Mouse (Mus musculus): ENCODE measurements around the gene Camk1. TPM values are rescaled to one million over a fixed set of nuclear protein-coding genes. Genes with fewer than 3 reads are reported as not detected.

Camk1 gene
- polyA plus RNA-seq, 1 experiment: 123 TPM

DNA sequence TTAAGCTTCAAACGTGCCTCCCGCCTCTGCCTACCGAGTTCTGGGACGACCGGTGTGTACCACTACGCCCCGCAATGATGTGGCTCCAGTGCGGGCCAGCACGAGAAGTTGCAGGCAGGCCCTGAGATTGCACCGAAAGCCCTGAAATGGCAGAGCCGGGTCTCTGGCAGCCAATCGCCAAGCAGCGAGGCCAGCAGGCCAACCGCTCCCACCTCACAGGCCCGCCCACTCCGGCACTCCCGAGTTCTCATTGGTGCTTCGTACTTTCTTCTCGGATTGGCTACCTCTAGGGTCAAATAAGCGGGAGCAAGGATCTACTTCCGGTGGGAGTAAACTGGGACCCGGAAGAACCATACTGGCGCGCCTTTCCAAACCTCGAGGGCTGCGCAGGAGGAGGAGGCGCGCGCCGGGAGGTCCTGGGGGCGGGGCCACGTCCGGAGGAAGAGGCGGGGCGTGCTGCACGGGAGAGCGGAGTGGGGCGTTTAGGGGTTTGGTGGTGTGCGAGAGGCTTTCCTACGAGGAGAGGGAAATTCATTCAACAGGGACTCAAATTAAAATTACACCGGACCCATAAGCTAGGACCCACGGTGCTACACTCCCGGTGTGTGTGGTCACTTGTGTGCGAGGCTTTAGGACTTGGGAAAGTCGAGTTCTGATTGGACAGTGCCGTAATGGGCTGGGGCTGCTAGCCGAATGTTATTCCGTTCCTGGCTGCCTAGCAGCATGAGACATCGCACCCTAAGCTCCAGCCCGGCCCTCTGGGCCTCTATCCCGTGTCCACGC is 17.1 kb downstream of the Camk1 start, which contains the start of gene Ogg1:
TSS of gene Ogg1 (plus strand) at position 440 of the 783 bp plus-strand sequence.
- no peaks in the 10 kb centered on the region for H3K4me1 ChIP-seq (ENCODE audit: control insufficient read depth, insufficient read depth, low read length)
- TF ChIP-seq CTCF (IDR thresholded peaks at IDR 0.05; ENCODE audit: extremely low read depth, insufficient read depth, low read length) (no peak), POLR2A (IDR thresholded peaks at IDR 0.05; ENCODE audit: extremely low read depth, insufficient read depth, low read length) (peak; percentile 91)
- H3K4me3 ChIP-seq (ENCODE audit: insufficient read depth, low read length): peak within 1 kb of the TSS; percentile 69
- H3K27ac ChIP-seq (ENCODE audit: insufficient read depth, low read length): peak within 1 kb of the TSS; percentile 41

GRCm38 (mm10) chr6:113315972-113316371 is 27.8 kb downstream of the Camk1 start:
- H3K4me3 ChIP-seq (ENCODE audit: insufficient read depth, low read length): no peak overlapping the region
- TF ChIP-seq CTCF (IDR thresholded peaks at IDR 0.05; ENCODE audit: extremely low read depth, insufficient read depth, low read length) (no peak), POLR2A (IDR thresholded peaks at IDR 0.05; ENCODE audit: extremely low read depth, insufficient read depth, low read length) (no peak)
- peaks cover 3% of the 10 kb centered on the region; the same call in 1 of the 2 replicates for H3K4me1 ChIP-seq (ENCODE audit: control insufficient read depth, insufficient read depth, low read length)
- H3K27ac ChIP-seq (ENCODE audit: insufficient read depth, low read length): no peak overlapping the region

GRCm38 (mm10) chr6:113308141-113308540 is 35.6 kb downstream of the Camk1 start:
- peak; percentile 54 for TF ChIP-seq CTCF (IDR thresholded peaks at IDR 0.05; ENCODE audit: extremely low read depth, insufficient read depth, low read length)
- no peak for TF ChIP-seq POLR2A (IDR thresholded peaks at IDR 0.05; ENCODE audit: extremely low read depth, insufficient read depth, low read length)
- no peak overlapping the region for H3K27ac ChIP-seq (ENCODE audit: insufficient read depth, low read length)
- peak overlapping the region; percentile 84 for H3K4me3 ChIP-seq (ENCODE audit: insufficient read depth, low read length)
- peaks cover 5% of the 10 kb centered on the region; the same call in 1 of the 2 replicates for H3K4me1 ChIP-seq (ENCODE audit: control insufficient read depth, insufficient read depth, low read length)

DNA sequence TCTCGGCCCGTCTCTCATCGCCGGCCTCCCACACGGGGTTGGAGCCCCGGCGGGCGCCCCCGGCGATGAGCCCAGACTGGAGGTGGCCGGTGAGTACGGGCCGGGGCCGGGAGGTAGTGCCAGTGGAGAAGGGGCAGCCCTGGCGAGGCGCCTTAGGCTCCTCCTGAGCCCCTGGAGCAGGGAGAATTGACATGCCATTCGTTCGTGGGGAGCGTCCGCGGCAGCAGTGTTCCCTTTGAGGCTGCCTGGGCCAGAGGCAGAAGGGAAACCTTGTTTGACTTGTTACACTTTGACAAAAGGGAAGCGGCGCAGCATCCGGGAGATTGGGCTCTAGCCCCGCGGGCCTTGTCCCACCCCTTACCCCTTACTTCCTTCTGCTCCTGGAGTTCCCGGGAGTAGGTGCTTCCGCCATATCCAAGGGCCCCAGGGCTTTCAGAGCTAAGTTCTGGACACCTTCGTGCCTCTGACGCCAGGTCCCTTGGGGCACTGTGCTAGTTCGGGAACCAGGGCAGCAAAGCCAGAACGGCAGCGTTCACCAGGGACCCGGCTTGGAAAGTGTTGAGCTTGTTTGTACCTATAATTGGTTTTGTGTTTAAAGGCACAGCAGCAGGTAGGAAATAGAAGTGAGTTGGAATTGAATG is 36.2 kb downstream of the Camk1 start:
- no peak for TF ChIP-seq CTCF (IDR thresholded peaks at IDR 0.05; ENCODE audit: extremely low read depth, insufficient read depth, low read length)
- no peak for TF ChIP-seq POLR2A (IDR thresholded peaks at IDR 0.05; ENCODE audit: extremely low read depth, insufficient read depth, low read length)
- peaks cover 5% of the 10 kb centered on the region; the same call in 1 of the 2 replicates for H3K4me1 ChIP-seq (ENCODE audit: control insufficient read depth, insufficient read depth, low read length)
- peak overlapping the region; percentile 99 for H3K27ac ChIP-seq (ENCODE audit: insufficient read depth, low read length)
- H3K4me3 ChIP-seq (ENCODE audit: insufficient read depth, low read length): peak overlapping the region; percentile 84

DNA sequence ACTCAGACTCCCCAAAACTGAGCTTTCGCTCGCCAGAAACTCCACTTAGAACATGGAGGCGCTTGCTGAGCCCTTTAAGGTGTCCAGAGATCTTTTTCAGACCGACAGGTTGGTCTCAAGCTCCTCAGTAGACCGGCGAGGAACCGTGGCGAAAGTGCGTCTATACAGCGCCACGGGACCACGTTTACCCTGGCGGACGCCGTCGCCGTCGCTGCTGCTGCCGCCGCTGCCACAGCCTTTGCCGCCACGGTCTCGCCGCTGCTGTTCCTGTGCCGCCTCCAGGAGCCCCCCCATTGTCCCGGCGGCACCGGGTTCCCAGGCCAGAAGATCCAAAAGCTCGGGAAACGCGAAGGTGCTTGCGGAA is 36.8 kb downstream of the Camk1 start, which contains the start of gene Brpf1:
TSS of gene Brpf1 (plus strand) at position 152 of the 364 bp plus-strand sequence.
- Histone ChIP-seq H3K4me1 (ENCODE audit: control insufficient read depth, insufficient read depth, low read length) (peaks cover 5% of the 10 kb centered on the region; the same call in 1 of the 2 replicates), H3K4me3 (ENCODE audit: insufficient read depth, low read length) (peak within 1 kb of the TSS; percentile 84), H3K27ac (ENCODE audit: insufficient read depth, low read length) (peak within 1 kb of the TSS; percentile 99)
- TF ChIP-seq POLR2A (IDR thresholded peaks at IDR 0.05; ENCODE audit: extremely low read depth, insufficient read depth, low read length): peak; percentile 55; the same call in 1 of the 2 replicates
- no peak for TF ChIP-seq CTCF (IDR thresholded peaks at IDR 0.05; ENCODE audit: extremely low read depth, insufficient read depth, low read length)

GRCm38 (mm10) chr6:113306322-113306985 is 37.3 kb downstream of the Camk1 start:
- peaks cover 5% of the 10 kb centered on the region; the same call in 1 of the 2 replicates for H3K4me1 ChIP-seq (ENCODE audit: control insufficient read depth, insufficient read depth, low read length)
- no peak for TF ChIP-seq CTCF (IDR thresholded peaks at IDR 0.05; ENCODE audit: extremely low read depth, insufficient read depth, low read length)
- TF ChIP-seq POLR2A (IDR thresholded peaks at IDR 0.05; ENCODE audit: extremely low read depth, insufficient read depth, low read length): no peak
- H3K4me3 ChIP-seq (ENCODE audit: insufficient read depth, low read length): peak overlapping the region; percentile 84
- peak overlapping the region; percentile 99 for H3K27ac ChIP-seq (ENCODE audit: insufficient read depth, low read length)

GRCm38 (mm10) chr6:113302258-113302657 is 41.5 kb downstream of the Camk1 start:
- no peak overlapping the region for H3K27ac ChIP-seq (ENCODE audit: insufficient read depth, low read length)
- H3K4me3 ChIP-seq (ENCODE audit: insufficient read depth, low read length): no peak overlapping the region
- TF ChIP-seq CTCF (IDR thresholded peaks at IDR 0.05; ENCODE audit: extremely low read depth, insufficient read depth, low read length) (peak; percentile 38), POLR2A (IDR thresholded peaks at IDR 0.05; ENCODE audit: extremely low read depth, insufficient read depth, low read length) (no peak)
- H3K4me1 ChIP-seq (ENCODE audit: control insufficient read depth, insufficient read depth, low read length): no peaks in the 10 kb centered on the region

DNA sequence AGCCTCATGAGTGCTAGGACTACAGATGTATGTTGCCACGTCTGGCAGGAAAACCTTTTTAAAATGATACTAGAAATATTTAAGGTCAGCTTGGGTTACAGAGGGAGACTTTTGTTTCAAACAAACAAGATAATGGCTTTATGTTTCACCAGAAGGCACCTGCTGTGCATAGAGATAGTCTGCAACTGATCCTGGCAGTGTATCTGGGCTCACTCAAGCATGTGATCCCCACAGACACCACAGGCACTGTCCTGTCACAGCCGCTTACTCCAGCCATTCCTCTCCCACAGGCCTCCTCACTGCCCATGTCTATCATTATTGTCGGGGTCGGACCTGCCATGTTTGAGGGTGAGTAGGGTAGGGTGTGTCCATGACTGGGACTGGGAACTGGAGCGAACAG is 42.4 kb downstream of the Camk1 start:
- Histone ChIP-seq H3K4me3 (ENCODE audit: insufficient read depth, low read length) (no peak overlapping the region), H3K4me1 (ENCODE audit: control insufficient read depth, insufficient read depth, low read length) (no peaks in the 10 kb centered on the region), H3K27ac (ENCODE audit: insufficient read depth, low read length) (no peak overlapping the region)
- no peak for TF ChIP-seq CTCF (IDR thresholded peaks at IDR 0.05; ENCODE audit: extremely low read depth, insufficient read depth, low read length)

- no peak overlapping the region for H3K4me3 ChIP-seq (ENCODE audit: insufficient read depth, low read length)
- H3K27ac ChIP-seq (ENCODE audit: insufficient read depth, low read length): no peak overlapping the region
- no peak for TF ChIP-seq CTCF (IDR thresholded peaks at IDR 0.05; ENCODE audit: extremely low read depth, insufficient read depth, low read length)
- TF ChIP-seq POLR2A (IDR thresholded peaks at IDR 0.05; ENCODE audit: extremely low read depth, insufficient read depth, low read length): no peak
- H3K4me1 ChIP-seq (ENCODE audit: control insufficient read depth, insufficient read depth, low read length): no peaks in the 10 kb centered on the region
Observed at GRCm38 (mm10) chr6:113296639-113297038, 47.1 kb downstream of the Camk1 start.

All from cortical plate, adult 2 months (tissue).